Comparison of ENCODE assay signal across 17 mouse cellular contexts in genomic region chr1:76276624-76277023, GRCm38 (mm10).
A peak's percentile ranks its signal among the peaks of the same experiment; 100 is the strongest.
DNase-seq lines count a peak whose midpoint lies in the region; ATAC-seq and TF ChIP-seq lines count a peak whose summit lies in the region.
"Had no signal": no experiment of that assay in that cellular context is flagged by ENCODE, and none has a peak within 500 bp of the region (broad histone marks: within the 10 kb centered on the region; RNA-seq: fewer than 3 reads in every experiment).

No protein-coding gene starts in this region.

- H3K27me3 ChIP-seq in heart, embryonic 10.5 days (ENCODE audit: insufficient read depth, poor library complexity, severe bottlenecking) = no peaks in the 10 kb centered on the region
- no peaks in the 10 kb centered on the region for H3K27me3 ChIP-seq in kidney, embryonic 16.5 days (ENCODE audit: insufficient read depth, low read length)
- no peaks in the 10 kb centered on the region for H3K27me3 ChIP-seq in lung, embryonic 14.5 days (ENCODE audit: insufficient read depth, low read length)
- H3K27me3 ChIP-seq: embryonic facial prominence, embryonic 13.5 days; forebrain, embryonic 12.5 days; intestine, embryonic 15.5 days had no signal

- ATAC-seq in kidney, embryonic 16.5 days (ENCODE audit: low FRiP score, low TSS enrichment) = peak; percentile 65; the same call in 1 of the 2 replicates
- ATAC-seq in lung, embryonic 14.5 days (ENCODE audit: insufficient read depth) = no peak
- ATAC-seq: forebrain, embryonic 16.5 days; intestine, embryonic 15.5 days had no signal

- WGBS in heart, embryonic 10.5 days = 67% methylated on average over 3 of the region's 3 CpGs
- WGBS in kidney, embryonic 16.5 days = 14% methylated on average over 3 of the region's 3 CpGs
- WGBS in lung, embryonic 14.5 days = 43% methylated on average over 3 of the region's 3 CpGs

- H3K9me3 ChIP-seq in heart, embryonic 10.5 days = no peaks in the 10 kb centered on the region
- no peaks in the 10 kb centered on the region for H3K9me3 ChIP-seq in kidney, embryonic 16.5 days (ENCODE audit: low read length)
- no peaks in the 10 kb centered on the region for H3K9me3 ChIP-seq in lung, embryonic 14.5 days (ENCODE audit: low read depth, low read length)
- H3K9me3 ChIP-seq: embryonic facial prominence, embryonic 13.5 days; forebrain, embryonic 12.5 days; hindbrain, embryonic 10.5 days; intestine, embryonic 15.5 days had no signal

- no peak overlapping the region for H3K27ac ChIP-seq in heart, embryonic 10.5 days
- no peak overlapping the region for H3K27ac ChIP-seq in kidney, embryonic 16.5 days (ENCODE audit: low read length)
- H3K27ac ChIP-seq in lung, embryonic 14.5 days (ENCODE audit: low read depth) = no peak overlapping the region
- H3K27ac ChIP-seq: embryonic facial prominence, embryonic 13.5 days; forebrain, embryonic 12.5 days; hindbrain, embryonic 10.5 days; hindbrain, embryonic 14.5 days; intestine, embryonic 15.5 days had no signal

- peak; percentile 5 to 18 for DNase-seq in heart, adult 18-20 months
- no peak for DNase-seq in heart, embryonic 10.5 days (ENCODE audit: low spot score)
- DNase-seq in heart, postnatal 14 days = peak; percentile 3
- no peak for DNase-seq in heart, adult 11 months
- no peak for DNase-seq in kidney, adult 9 months
- peak; percentile 23 for DNase-seq in lung, embryonic 14.5 days
- no peak for DNase-seq in lung, postnatal 4 days
- DNase-seq: cerebellum, adult 18-20 months; cerebellum, adult 9-11 months; cerebellum, postnatal 36 days had no signal

- intact Hi-C loops in heart, postnatal 14 days (cut with DNase I) = no loop called here

- H3K4me1 ChIP-seq in heart, embryonic 10.5 days = no peaks in the 10 kb centered on the region
- peaks cover 5% of the 10 kb centered on the region for H3K4me1 ChIP-seq in kidney, embryonic 16.5 days (ENCODE audit: insufficient read depth, low read length)
- no peaks in the 10 kb centered on the region for H3K4me1 ChIP-seq in lung, embryonic 14.5 days (ENCODE audit: insufficient read depth)
- H3K4me1 ChIP-seq: hindbrain, embryonic 10.5 days; intestine, embryonic 15.5 days had no signal

- no peak for TF ChIP-seq CTCF in lung, embryonic 14.5 days (IDR thresholded peaks at IDR 0.05; ENCODE audit: low read depth)

- H3K9ac ChIP-seq in kidney, embryonic 16.5 days (replicated peaks; ENCODE audit: low read length) = no peak overlapping the region
- H3K9ac ChIP-seq in lung, embryonic 14.5 days = no peak overlapping the region
- H3K9ac ChIP-seq: embryonic facial prominence, embryonic 13.5 days; forebrain, embryonic 12.5 days; hindbrain, embryonic 14.5 days; intestine, embryonic 15.5 days had no signal

- H3K4me3 ChIP-seq in heart, embryonic 10.5 days = no peak overlapping the region
- H3K4me3 ChIP-seq in kidney, embryonic 16.5 days (ENCODE audit: low read length) = no peak overlapping the region
- H3K4me3 ChIP-seq in lung, embryonic 14.5 days (ENCODE audit: low read depth, low read length) = no peak overlapping the region
- H3K4me3 ChIP-seq: embryonic facial prominence, embryonic 13.5 days; forebrain, embryonic 12.5 days; hindbrain, embryonic 10.5 days; intestine, embryonic 15.5 days had no signal

- no peak overlapping the region for H3K4me2 ChIP-seq in kidney, embryonic 16.5 days (replicated peaks; ENCODE audit: low read depth, low read length)
- H3K4me2 ChIP-seq in lung, embryonic 14.5 days = no peak overlapping the region
- H3K4me2 ChIP-seq: forebrain, embryonic 12.5 days; hindbrain, embryonic 14.5 days; intestine, embryonic 15.5 days had no signal

- no peaks in the 10 kb centered on the region for H3K36me3 ChIP-seq in heart, embryonic 10.5 days
- H3K36me3 ChIP-seq in kidney, embryonic 16.5 days (ENCODE audit: insufficient read depth, low read length) = no peaks in the 10 kb centered on the region
- H3K36me3 ChIP-seq in lung, embryonic 14.5 days (ENCODE audit: insufficient read depth) = no peaks in the 10 kb centered on the region
- H3K36me3 ChIP-seq: embryonic facial prominence, embryonic 13.5 days; forebrain, embryonic 12.5 days; hindbrain, embryonic 10.5 days; intestine, embryonic 15.5 days had no signal

Comparison
In these comparisons a context has a peak if more than half of its experiments do, and no peak if none do; other contexts are left out.
1. DNase-seq: peak in heart, adult 18-20 months (2 of 2), heart, postnatal 14 days (2 of 2) and lung, embryonic 14.5 days (single experiment); none in heart, embryonic 10.5 days (single experiment), heart, adult 11 months (single experiment), kidney, adult 9 months (single experiment) and lung, postnatal 4 days (0 of 2).